ENCODE assay signal across 25 mouse cellular contexts in the genomic region with DNA sequence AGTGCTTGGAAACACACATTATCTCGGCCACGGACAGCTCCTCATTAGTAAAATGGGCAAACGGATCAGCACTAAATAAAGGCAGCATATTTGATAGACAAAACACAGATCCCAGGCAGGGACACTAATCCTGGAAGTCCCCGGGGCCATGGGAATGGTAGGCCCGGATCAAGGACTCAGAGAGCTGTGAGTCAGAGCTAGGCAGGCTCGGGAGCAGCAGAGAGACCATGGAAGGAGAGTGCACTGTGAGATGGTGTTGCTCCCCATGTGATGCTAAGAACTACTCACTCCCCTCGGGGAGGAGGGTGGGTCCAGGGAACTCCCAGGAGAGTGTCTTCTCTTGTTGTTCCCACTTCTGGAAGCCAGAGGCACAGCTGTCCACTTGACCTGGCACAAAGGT.
A peak's percentile ranks its signal among the peaks of the same experiment; 100 is the strongest.
DNase-seq lines count a peak whose midpoint lies in the region; ATAC-seq lines count a peak whose summit lies in the region.
"Had no signal": no experiment of that assay in that cellular context is flagged by ENCODE, and none has a peak within 500 bp of the region (broad histone marks: within the 10 kb centered on the region; RNA-seq: fewer than 3 reads in every experiment).

No protein-coding gene starts in this region.

- no peak overlapping the region for H3K4me2 ChIP-seq in neural tube, embryonic 15.5 days
- H3K4me2 ChIP-seq: embryonic facial prominence, embryonic 15.5 days; heart, embryonic 15.5 days; hindbrain, embryonic 13.5 days had no signal

- no peaks in the 10 kb centered on the region for H3K4me1 ChIP-seq in neural tube, embryonic 15.5 days
- H3K4me1 ChIP-seq: embryonic facial prominence, embryonic 15.5 days had no signal

- no peak for ATAC-seq in neural tube, embryonic 15.5 days (ENCODE audit: low FRiP score)
- ATAC-seq: CD4-positive, CD25-positive, alpha-beta regulatory T cell, adult 4 months; forebrain, embryonic 16.5 days; hindbrain, postnatal 0 days had no signal

- H3K9ac ChIP-seq in neural tube, embryonic 15.5 days (replicated peaks), result no peak overlapping the region
- H3K9ac ChIP-seq: embryonic facial prominence, embryonic 15.5 days; heart, embryonic 15.5 days; hindbrain, embryonic 13.5 days had no signal

- no peaks in the 10 kb centered on the region; the same call in 1 of the 2 replicates for H3K27me3 ChIP-seq in neural tube, embryonic 15.5 days (replicated peaks)
- H3K27me3 ChIP-seq: embryonic facial prominence, embryonic 15.5 days; heart, embryonic 15.5 days; hindbrain, embryonic 13.5 days had no signal

- no peak overlapping the region for H3K4me3 ChIP-seq in neural tube, embryonic 15.5 days (replicated peaks)
- H3K4me3 ChIP-seq: embryonic facial prominence, embryonic 15.5 days; erythroblast, embryonic 14.5 days; gastrocnemius, adult 2 months; heart, embryonic 10.5 days; heart, embryonic 15.5 days; hindbrain, embryonic 13.5 days had no signal

- H3K27ac ChIP-seq in neural tube, embryonic 15.5 days (replicated peaks), result no peak overlapping the region
- H3K27ac ChIP-seq: embryonic facial prominence, embryonic 15.5 days; heart, embryonic 10.5 days; heart, embryonic 15.5 days; hindbrain, embryonic 13.5 days; hindbrain, postnatal 0 days had no signal

- H3K36me3 ChIP-seq in neural tube, embryonic 15.5 days, result no peaks in the 10 kb centered on the region
- H3K36me3 ChIP-seq: embryonic facial prominence, embryonic 15.5 days; G1E; heart, embryonic 10.5 days; heart, embryonic 15.5 days; hindbrain, embryonic 13.5 days had no signal

- 76% methylated on average over 7 of the region's 7 CpGs for WGBS in neural tube, embryonic 15.5 days

- DNase-seq in 3T3-L1 (ENCODE audit: low read depth, low spot score), result peak; percentile 60
- DNase-seq in MN1 (ENCODE audit: low spot score), result peak; percentile 75
- peak; percentile 81 for DNase-seq in adrenal gland, adult 2 months
- peak; percentile 44 for DNase-seq in adrenal gland, postnatal 25 days
- DNase-seq in lung, postnatal 4 days, result no peak
- DNase-seq in right cerebral cortex, postnatal 14 days, result no peak
- DNase-seq: B cell, adult 2 months; cerebellum, adult 2 months; cerebellum, postnatal 10 days; embryo, embryonic 11 days; gastrocnemius, adult 2 months; gastrocnemius, postnatal 25 days; heart, adult 18-20 months; heart, postnatal 14 days; kidney, adult 11 months had no signal

- no peaks in the 10 kb centered on the region for H3K9me3 ChIP-seq in neural tube, embryonic 15.5 days (replicated peaks)
- H3K9me3 ChIP-seq: embryonic facial prominence, embryonic 15.5 days; G1E; heart, embryonic 10.5 days; heart, embryonic 15.5 days; hindbrain, embryonic 13.5 days had no signal

Comparison
In these comparisons a context has a peak if more than half of its experiments do, and no peak if none do; other contexts are left out.
1. DNase-seq: peak in 3T3-L1 (single experiment), MN1 (single experiment), adrenal gland, adult 2 months (single experiment) and adrenal gland, postnatal 25 days (single experiment); none in lung, postnatal 4 days (0 of 2) and right cerebral cortex, postnatal 14 days (single experiment).